Mouse (Mus musculus) erythroblast, embryonic 14.5 days (primary cell): Measurements from ENCODE around the gene Hoxa10.

Experiments
- GATA1 ChIP-seq: IDR thresholded peaks from 2 replicates; pipeline ENCODE4 v1.6.1; 2012; ENCODE audit warnings: low read length, inconsistent platforms, mixed read lengths
- TAL1 ChIP-seq: IDR thresholded peaks from 3 replicates; pipeline ENCODE4 v1.6.1; 2012; ENCODE audit warnings: low read length, inconsistent platforms, mixed read lengths

DNA sequence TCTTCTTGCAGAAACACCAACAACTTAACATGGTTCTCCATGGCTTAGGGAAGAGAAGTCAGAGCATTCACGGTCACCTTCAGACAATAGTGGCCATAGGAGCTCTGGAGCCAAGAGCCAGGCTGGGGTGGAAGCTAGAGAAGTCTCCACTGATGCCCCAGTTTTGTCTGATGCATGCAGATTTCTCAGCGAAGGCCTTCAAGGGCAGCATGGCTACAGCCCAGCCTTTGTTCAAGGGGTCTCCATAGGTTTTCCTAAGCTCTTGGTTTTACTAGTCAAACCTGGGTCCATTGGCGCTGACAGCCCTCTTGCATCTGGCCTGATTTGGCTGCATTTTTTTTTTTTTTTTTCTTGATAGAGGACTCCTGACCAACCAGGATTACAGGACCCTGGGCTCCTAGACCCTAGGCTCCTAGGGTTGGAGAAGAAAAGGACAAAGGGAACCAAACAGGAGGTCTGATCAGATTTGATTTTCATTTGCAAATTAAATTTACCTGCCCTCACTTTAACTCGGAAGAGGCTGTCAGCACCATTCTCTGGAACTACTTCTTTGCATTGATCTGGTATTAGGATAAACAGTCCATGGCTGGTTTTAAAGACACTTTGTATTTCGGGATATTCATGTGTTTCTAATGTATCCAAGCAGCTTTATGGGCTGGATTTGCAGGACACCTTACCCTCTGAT lies 23.6 kb upstream of the Hoxa10 start:
- TF ChIP-seq TAL1 = no peak
- no peak for TF ChIP-seq GATA1
